Mouse (Mus musculus): ENCODE data around the gene Ptov1. TPM values are rescaled to one million over a fixed set of nuclear protein-coding genes. Genes with fewer than 3 reads are reported as not detected.

The Ptov1 gene
- total RNA-seq, 4 experiments from 2014 or later, result 146 to 178 (median 160) TPM

DNA sequence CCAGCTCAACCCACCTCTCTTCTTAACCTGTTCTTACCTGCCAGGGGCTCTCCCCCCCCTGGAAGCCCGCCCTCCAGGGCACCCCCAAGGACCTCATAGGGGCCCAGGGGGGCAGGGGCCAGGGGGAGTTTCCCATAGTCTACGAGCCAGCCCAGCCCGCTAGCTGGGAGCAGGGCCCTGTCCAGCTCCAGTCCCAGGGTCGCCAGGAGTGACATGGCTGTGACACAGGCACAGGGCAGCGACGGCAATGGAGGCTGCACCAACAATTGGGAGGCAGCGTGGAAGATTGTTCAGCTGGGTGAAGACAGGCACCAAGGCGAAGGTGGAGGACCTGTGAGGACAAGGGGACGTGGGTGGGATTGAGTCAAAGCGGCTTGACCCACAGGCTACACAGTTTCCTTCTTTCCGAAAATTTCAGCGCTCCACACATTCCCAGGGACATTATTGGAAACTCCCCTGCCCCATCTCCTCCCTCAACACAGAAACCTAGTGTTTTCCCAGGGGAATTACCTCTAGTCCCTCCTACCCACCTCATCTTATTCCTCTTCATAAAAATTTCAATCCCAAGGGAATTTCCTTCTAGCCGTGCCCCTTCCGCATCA is 54.5 kb downstream of the Ptov1 start:
- DNase-seq (ENCODE audit: low spot score in 2 of 2), result peak in 1 of 2 experiments; percentile 32

DNA sequence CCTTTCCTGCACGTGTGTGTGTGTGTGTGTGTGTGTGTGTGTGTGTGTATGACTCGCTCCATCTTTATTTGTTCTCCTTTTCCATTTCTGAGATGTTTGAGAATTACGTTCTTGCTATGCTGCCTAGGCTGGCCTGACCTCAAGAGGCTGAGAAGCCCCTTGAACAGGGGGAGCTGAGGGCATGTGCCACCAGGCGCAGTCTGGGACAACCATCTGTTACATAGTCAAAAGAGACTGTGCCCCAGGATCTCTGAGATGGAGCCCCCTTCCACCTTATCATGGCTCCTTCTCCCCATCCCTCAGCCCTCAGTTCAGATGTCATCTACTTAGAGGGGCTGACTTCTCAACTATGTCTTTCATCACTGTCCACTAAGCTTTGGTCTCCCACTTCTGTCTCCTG is 55.2 kb downstream of the Ptov1 start:
- DNase-seq (ENCODE audit: low spot score in 2 of 2), result peak in 1 of 2 experiments; percentile 2

DNA sequence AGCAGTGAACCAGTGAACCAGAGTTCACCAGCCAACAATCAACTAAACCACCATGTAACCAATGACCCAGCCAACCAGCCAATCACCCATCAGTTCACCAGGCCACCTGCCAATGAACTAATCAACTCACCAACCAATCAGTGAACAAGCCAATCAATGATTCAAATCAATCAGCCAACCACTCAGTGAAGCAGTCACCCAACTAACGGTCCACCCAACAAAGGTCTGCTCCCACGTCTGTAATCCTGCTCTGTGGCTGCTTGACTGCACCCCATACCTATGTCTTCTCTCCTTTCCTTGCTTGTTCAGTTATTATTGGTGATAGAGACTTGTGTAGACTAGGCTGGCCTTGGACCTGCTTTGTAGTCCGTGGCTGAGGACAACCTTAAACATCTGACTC is 55.6 kb downstream of the Ptov1 start:
- peak in 1 of 2 experiments; percentile 1 for DNase-seq (ENCODE audit: low spot score in 2 of 2)

Small RNA genes within 50 kb of the gene (microRNA-seq; reads per million reads assigned to microRNA genes)
- gene Mir707, result not detected

Other genes starting within 250 kb of the Ptov1 start
- gene Myh14, start 198.9 kb downstream of the Ptov1 start, total RNA-seq (2022), result 10 to 100 TPM; 38.7 to 58.3 (median 42.5) TPM
- gene Izumo2, start 161.0 kb downstream of the Ptov1 start, total RNA-seq (2022), result not detected
- 10 to 100 TPM; 19.9 to 23.5 (median 21.6) TPM for gene Vrk3, start 121.4 kb downstream of the Ptov1 start, total RNA-seq (2022)
- gene Zfp473, start 118.7 kb downstream of the Ptov1 start, total RNA-seq (2022), result under 1 TPM in 1 of 4 experiments, not detected in 3; 0.13 TPM
- 10 to 100 TPM; 18.8 to 25.8 (median 22.7) TPM for gene Nup62, start 53.7 kb downstream of the Ptov1 start, total RNA-seq (2022)
- gene Il4i1, start 53.4 kb downstream of the Ptov1 start, total RNA-seq (2022), result 1 to 10 TPM; 1.8 to 4.4 (median 2.6) TPM
- 10 to 100 TPM; 71.2 to 97.1 (median 77.4) TPM for gene Atf5, start 53.1 kb downstream of the Ptov1 start, total RNA-seq (2022)
- 100 to 1,000 TPM; 139 to 158 (median 141) TPM for gene Akt1s1, start 20.8 kb downstream of the Ptov1 start, total RNA-seq (2022)
- gene Tbc1d17, start 20.7 kb downstream of the Ptov1 start, total RNA-seq (2022), result 10 to 100 TPM; 58.9 to 71.3 (median 63.3) TPM
- gene Pnkp, start 12.6 kb downstream of the Ptov1 start, total RNA-seq (2022), result 10 to 100 TPM; 21.2 to 23.9 (median 22.4) TPM
- gene Med25, start 22.9 kb upstream of the Ptov1 start, total RNA-seq (2022), result 10 to 100 TPM; 64.0 to 79.1 (median 71.0) TPM
- gene Fuz, start 26.3 kb upstream of the Ptov1 start, total RNA-seq (2022), result 10 to 100 TPM; 17.4 to 27.1 (median 18.7) TPM
- gene Ap2a1, start 59.7 kb upstream of the Ptov1 start, total RNA-seq (2022), result 10 to 100 TPM; 63.5 to 67.9 (median 65.5) TPM
- gene Tsks, start 73.4 kb upstream of the Ptov1 start, total RNA-seq (2022), result not detected
- gene Cpt1c, start 105.1 kb upstream of the Ptov1 start, total RNA-seq (2022), result 1 to 10 TPM in 1 of 4 experiments, under 1 TPM in 3; 0.61 to 1.3 (median 0.71) TPM
- 100 to 1,000 TPM; 144 to 162 (median 152) TPM for gene Prmt1, start 116.8 kb upstream of the Ptov1 start, total RNA-seq (2022)
- gene Irf3, start 127.9 kb upstream of the Ptov1 start, total RNA-seq (2022), result 10 to 100 TPM; 13.5 to 22.2 (median 17.9) TPM
- 10 to 100 TPM in 1 of 4 experiments, 1 to 10 TPM in 3; 8.2 to 13.0 (median 9.4) TPM for gene Bcl2l12, start 128.9 kb upstream of the Ptov1 start, total RNA-seq (2022)
- gene Scaf1, start 146.6 kb upstream of the Ptov1 start, total RNA-seq (2022), result 10 to 100 TPM; 43.2 to 50.7 (median 48.4) TPM
- 10 to 100 TPM; 20.1 to 25.7 (median 21.3) TPM for gene Rras, start 148.2 kb upstream of the Ptov1 start, total RNA-seq (2022)
- 10 to 100 TPM; 15.3 to 17.5 (median 15.9) TPM for gene Prr12, start 183.1 kb upstream of the Ptov1 start, total RNA-seq (2022)
- gene Nosip, start 192.6 kb upstream of the Ptov1 start, total RNA-seq (2022), result 10 to 100 TPM; 24.5 to 31.0 (median 28.2) TPM
- gene Prrg2, start 192.9 kb upstream of the Ptov1 start, total RNA-seq (2022), result 10 to 100 TPM in 2 of 4 experiments, 1 to 10 TPM in 2; 7.2 to 13.3 (median 10.6) TPM
- gene Rcn3, start 222.4 kb upstream of the Ptov1 start, total RNA-seq (2022), result 10 to 100 TPM in 1 of 4 experiments, 1 to 10 TPM in 3; 4.1 to 10.2 (median 7.5) TPM
- gene Fcgrt, start 234.1 kb upstream of the Ptov1 start, total RNA-seq (2022), result 10 to 100 TPM; 23.8 to 37.0 (median 30.0) TPM

Data from gastrocnemius, adult 8-10 months (tissue).